Mouse (Mus musculus) testis, adult 2 months (tissue): ENCODE data around the gene Ext2. TPM values are rescaled to one million over a fixed set of nuclear protein-coding genes. Genes with fewer than 3 reads are reported as not detected.

Source experiments
- H3K27ac ChIP-seq: fragments of 200-500 bp; 2 replicates; pipeline ENCODE4 v1.5.1; 2012; ENCODE audit warnings: low read depth, low read length; ENCODE audit not compliant: control insufficient read depth, insufficient read depth
- H3K27me3 ChIP-seq: fragments of 200-500 bp; 2 replicates; pipeline ENCODE4 v1.6.1; 2012; ENCODE audit warnings: mild to moderate bottlenecking, low read length, moderate library complexity; ENCODE audit not compliant: control insufficient read depth, insufficient read depth
- H3K36me3 ChIP-seq: fragments of 200-500 bp; 2 replicates; pipeline ENCODE4 v1.6.1; 2012; ENCODE audit warnings: mild to moderate bottlenecking, low read length; ENCODE audit not compliant: control insufficient read depth, insufficient read depth
- H3K4me1 ChIP-seq: fragments of 200-500 bp; 2 replicates; pipeline ENCODE4 v1.6.1; 2012; ENCODE audit warnings: low read length; ENCODE audit not compliant: control insufficient read depth, insufficient read depth
- H3K4me3 ChIP-seq: fragments of 200-500 bp; 2 replicates; pipeline ENCODE4 v1.5.1; 2012; ENCODE audit warnings: low read depth, mild to moderate bottlenecking, low read length, moderate library complexity, mixed read lengths; ENCODE audit not compliant: control insufficient read depth
- CTCF ChIP-seq: fragments of 200-500 bp; IDR thresholded peaks from 2 replicates; pipeline ENCODE4 v1.5.1; 2012; ENCODE audit warnings: low read depth, mild to moderate bottlenecking, inconsistent platforms, low read length, moderate library complexity; ENCODE audit not compliant: control insufficient read depth, insufficient read depth, insufficient replicate concordance
- POLR2A ChIP-seq: fragments of 200-500 bp; IDR thresholded peaks from 2 replicates; pipeline ENCODE4 v1.6.1; 2012; ENCODE audit warnings: low read depth, mild to moderate bottlenecking, inconsistent platforms, low read length, moderate library complexity; ENCODE audit not compliant: control insufficient read depth
- polyA plus RNA-seq: library from polyadenylated mRNA; depleted of rRNA; stranded (reverse); fragments of >200 nt; gene quantifications from 2 replicates; pipeline ENCODE4 v1.2.3, GENCODE M21; 2012

The Ext2 gene
- polyA plus RNA-seq, 1 experiment: 17.6 TPM

GRCm38 (mm10) chr2:93737146-93737545 lies 85.2 kb downstream of the Ext2 start:
- no peak overlapping the region for H3K4me3 ChIP-seq
- H3K36me3 ChIP-seq: no peaks in the 10 kb centered on the region
- H3K27me3 ChIP-seq: no peaks in the 10 kb centered on the region
- H3K4me1 ChIP-seq: no peaks in the 10 kb centered on the region
- H3K27ac ChIP-seq: no peak overlapping the region
- TF ChIP-seq POLR2A (no peak), CTCF (no peak)

GRCm38 (mm10) chr2:93732658-93733057 lies 89.7 kb downstream of the Ext2 start:
- Histone ChIP-seq H3K27me3 (no peaks in the 10 kb centered on the region), H3K4me3 (no peak overlapping the region), H3K27ac (no peak overlapping the region), H3K4me1 (no peaks in the 10 kb centered on the region), H3K36me3 (no peaks in the 10 kb centered on the region)
- TF ChIP-seq POLR2A (no peak), CTCF (no peak)

GRCm38 (mm10) chr2:93729585-93729984 lies 92.8 kb downstream of the Ext2 start:
- H3K36me3 ChIP-seq: no peaks in the 10 kb centered on the region
- H3K4me3 ChIP-seq: no peak overlapping the region
- H3K27me3 ChIP-seq: no peaks in the 10 kb centered on the region
- no peak overlapping the region for H3K27ac ChIP-seq
- no peaks in the 10 kb centered on the region for H3K4me1 ChIP-seq
- TF ChIP-seq CTCF (no peak), POLR2A (no peak)

- no peaks in the 10 kb centered on the region for H3K4me1 ChIP-seq
- no peaks in the 10 kb centered on the region for H3K27me3 ChIP-seq
- no peak overlapping the region for H3K27ac ChIP-seq
- H3K4me3 ChIP-seq: no peak overlapping the region
- no peaks in the 10 kb centered on the region for H3K36me3 ChIP-seq
- TF ChIP-seq CTCF: no peak
- no peak for TF ChIP-seq POLR2A
These were observed 99.1 kb downstream of the Ext2 start for GRCm38 (mm10) chr2:93723138-93723744.

GRCm38 (mm10) chr2:93720956-93721355 lies 101.4 kb downstream of the Ext2 start:
- TF ChIP-seq POLR2A: no peak
- TF ChIP-seq CTCF: no peak
- Histone ChIP-seq H3K36me3 (no peaks in the 10 kb centered on the region), H3K4me3 (no peak overlapping the region), H3K27me3 (no peaks in the 10 kb centered on the region), H3K4me1 (no peaks in the 10 kb centered on the region), H3K27ac (no peak overlapping the region)

- Histone ChIP-seq H3K27ac (no peak overlapping the region), H3K4me3 (no peak overlapping the region), H3K4me1 (no peaks in the 10 kb centered on the region), H3K36me3 (no peaks in the 10 kb centered on the region), H3K27me3 (no peaks in the 10 kb centered on the region)
- no peak for TF ChIP-seq POLR2A
- TF ChIP-seq CTCF: no peak
These were observed 102.3 kb downstream of the Ext2 start for GRCm38 (mm10) chr2:93719792-93720675.

GRCm38 (mm10) chr2:93713267-93713666 lies 109.1 kb downstream of the Ext2 start:
- H3K27ac ChIP-seq: no peak overlapping the region
- H3K4me1 ChIP-seq: no peaks in the 10 kb centered on the region
- no peaks in the 10 kb centered on the region for H3K36me3 ChIP-seq
- TF ChIP-seq CTCF (no peak), POLR2A (no peak)
- H3K27me3 ChIP-seq: no peaks in the 10 kb centered on the region
- H3K4me3 ChIP-seq: no peak overlapping the region; the same call in 1 of the 2 replicates
